Mouse (Mus musculus) WW6 (cell line): ENCODE data around the gene Thyn1.

ENCODE experiments used
- DNase-seq: peaks from one replicate; pipeline ENCODE4 v3.0.0-alpha.2; 2013; ENCODE audit warnings: low read depth, low spot score

Gene Thyn1

GRCm38 (mm10) chr9:26999461-27000395 is at the start of gene Thyn1, which contains the start of gene Acad8:
Thyn1 (plus strand) TSS chr9:26999710.
Acad8 (minus strand) TSS chr9:26999566.
- DNase-seq = peak; percentile 92

- no peak for DNase-seq
These were observed 21.8 kb upstream of the Thyn1 start for GRCm38 (mm10) chr9:26977754-26978153.

GRCm38 (mm10) chr9:26978776-26979175 is 20.7 kb upstream of the Thyn1 start:
- DNase-seq = no peak

GRCm38 (mm10) chr9:26985090-26985613 is 14.4 kb upstream of the Thyn1 start:
- DNase-seq = no peak

GRCm38 (mm10) chr9:26985668-26986277 is 13.7 kb upstream of the Thyn1 start:
- no peak for DNase-seq

GRCm38 (mm10) chr9:26990181-26990580 is 9.3 kb upstream of the Thyn1 start:
- no peak for DNase-seq

- DNase-seq = no peak
These were observed 6.4 kb upstream of the Thyn1 start for GRCm38 (mm10) chr9:26993118-26993517.

- DNase-seq = no peak
These were observed 5.6 kb upstream of the Thyn1 start for GRCm38 (mm10) chr9:26993900-26994299.

- DNase-seq = no peak
These were observed 2.4 kb upstream of the Thyn1 start for GRCm38 (mm10) chr9:26997062-26997461.

GRCm38 (mm10) chr9:26997501-26997900 is 2.0 kb upstream of the Thyn1 start:
- DNase-seq = no peak

- no peak for DNase-seq
These were observed 645 bp upstream of the Thyn1 start for GRCm38 (mm10) chr9:26998669-26999460.

- no peak for DNase-seq
These were observed 5.7 kb downstream of the Thyn1 start for GRCm38 (mm10) chr9:27005231-27005630.

GRCm38 (mm10) chr9:27005933-27006332 is 6.4 kb downstream of the Thyn1 start:
- DNase-seq = no peak

- DNase-seq = no peak
These were observed 7.4 kb downstream of the Thyn1 start for GRCm38 (mm10) chr9:27006866-27007265.

- no peak for DNase-seq
These were observed 9.7 kb downstream of the Thyn1 start for GRCm38 (mm10) chr9:27009231-27009630.

GRCm38 (mm10) chr9:27011572-27011971 is 12.1 kb downstream of the Thyn1 start:
- DNase-seq = no peak

GRCm38 (mm10) chr9:27018961-27019360 is 19.5 kb downstream of the Thyn1 start:
- no peak for DNase-seq

GRCm38 (mm10) chr9:27023681-27024080 is 24.2 kb downstream of the Thyn1 start:
- DNase-seq = no peak

GRCm38 (mm10) chr9:27026708-27027107 is 27.2 kb downstream of the Thyn1 start:
- no peak for DNase-seq

GRCm38 (mm10) chr9:27029022-27029827 is 29.7 kb downstream of the Thyn1 start:
- DNase-seq = no peak
